Mouse (Mus musculus): ENCODE data around the gene Lcn9.
"Not testable (repeated sequence)": the region's sequence is repeated elsewhere in the genome, so short reads cannot be mapped to it uniquely, and the experiment has no call there.

Gene Lcn9

GRCm38 (mm10) chr2:25822806-25823205 lies at the start of gene Lcn9:
Lcn9 (plus strand) TSS chr2:25823153.
- in situ Hi-C loops (cut with MboI, MseI) = no loop called here

- in situ Hi-C loops (cut with MboI, MseI) = no loop called here
Observed at GRCm38 (mm10) chr2:25773507-25773906, 49.4 kb upstream of the Lcn9 start.

- in situ Hi-C loops (cut with MboI, MseI) = no loop called here
Observed at GRCm38 (mm10) chr2:25774640-25775039, 48.3 kb upstream of the Lcn9 start.

GRCm38 (mm10) chr2:25775991-25776390 lies 47.0 kb upstream of the Lcn9 start:
- in situ Hi-C loops (cut with MboI, MseI) = no loop called here

GRCm38 (mm10) chr2:25776717-25777116 lies 46.2 kb upstream of the Lcn9 start, which contains the start of gene Lcn11:
Lcn11 (plus strand) TSS chr2:25777017.
- in situ Hi-C loops (cut with MboI, MseI) = no loop called here

- in situ Hi-C loops (cut with MboI, MseI) = no loop called here
Observed at GRCm38 (mm10) chr2:25779076-25779475, 43.9 kb upstream of the Lcn9 start.

GRCm38 (mm10) chr2:25780921-25781320 lies 42.0 kb upstream of the Lcn9 start:
- in situ Hi-C loops (cut with MboI, MseI) = no loop called here

- in situ Hi-C loops (cut with MboI, MseI) = no loop called here
Observed at GRCm38 (mm10) chr2:25781957-25782356, 41.0 kb upstream of the Lcn9 start, which contains the start of gene Gm13539. Gm13539 (plus strand) TSS chr2:25782257.

GRCm38 (mm10) chr2:25785573-25786322 lies 37.2 kb upstream of the Lcn9 start:
- in situ Hi-C loops (cut with MboI, MseI) = no loop called here

GRCm38 (mm10) chr2:25789092-25789491 lies 33.9 kb upstream of the Lcn9 start:
- in situ Hi-C loops (cut with MboI, MseI) = no loop called here

- in situ Hi-C loops (cut with MboI, MseI) = no loop called here
Observed at GRCm38 (mm10) chr2:25797635-25798034, 25.3 kb upstream of the Lcn9 start.

- in situ Hi-C loops (cut with MboI, MseI) = no loop called here
Observed at GRCm38 (mm10) chr2:25798065-25798464, 24.9 kb upstream of the Lcn9 start.

- in situ Hi-C loops (cut with MboI, MseI) = no loop called here
Observed at GRCm38 (mm10) chr2:25811711-25812110, 11.2 kb upstream of the Lcn9 start.

GRCm38 (mm10) chr2:25813364-25813763 lies 9.6 kb upstream of the Lcn9 start:
- in situ Hi-C loops (cut with MboI, MseI) = no loop called here

- in situ Hi-C loops (cut with MboI, MseI) = not testable (repeated sequence)
Observed at GRCm38 (mm10) chr2:25815748-25816147, 7.2 kb upstream of the Lcn9 start, which contains the start of gene Glt6d1. Glt6d1 (minus strand) TSS chr2:25815848.

GRCm38 (mm10) chr2:25824751-25825150 lies 1.8 kb downstream of the Lcn9 start:
- in situ Hi-C loops (cut with MboI, MseI) = loop anchor here (5.0 kb wide), 2 partner anchors 172 to 952 kb away; partner anchors contain the start of gene Lcn8

GRCm38 (mm10) chr2:25828344-25828947 lies 5.5 kb downstream of the Lcn9 start:
- in situ Hi-C loops (cut with MboI, MseI) = loop anchor here (5.0 kb wide), 2 partner anchors 176 to 956 kb away; partner anchors contain the start of gene Lcn8

- in situ Hi-C loops (cut with MboI, MseI) = loop anchor here (5.0 kb wide), 1 partner anchor 93 kb away; the partner anchor contains the start of gene Obp2b
Observed at GRCm38 (mm10) chr2:25830786-25831185, 7.8 kb downstream of the Lcn9 start.

- in situ Hi-C loops (cut with MboI, MseI) = no loop called here
Observed at GRCm38 (mm10) chr2:25836291-25836690, 13.3 kb downstream of the Lcn9 start.

GRCm38 (mm10) chr2:25842161-25842560 lies 19.2 kb downstream of the Lcn9 start:
- in situ Hi-C loops (cut with MboI, MseI) = no loop called here

GRCm38 (mm10) chr2:25842758-25843157 lies 19.8 kb downstream of the Lcn9 start:
- in situ Hi-C loops (cut with MboI, MseI) = no loop called here

GRCm38 (mm10) chr2:25844097-25844496 lies 21.1 kb downstream of the Lcn9 start:
- in situ Hi-C loops (cut with MboI, MseI) = no loop called here

- in situ Hi-C loops (cut with MboI, MseI) = no loop called here
Observed at GRCm38 (mm10) chr2:25846516-25846915, 23.6 kb downstream of the Lcn9 start.
